In genomic region chr9:78354665-78355578, GRCm38 (mm10) we compare ENCODE assay signal across 31 mouse cellular contexts. TPM values are rescaled to one million over a fixed set of nuclear protein-coding genes. Genes with fewer than 3 reads are reported as not detected.
DNase-seq lines count a peak whose midpoint lies in the region; ATAC-seq and TF ChIP-seq lines count a peak whose summit lies in the region.
"Had no signal": no experiment of that assay in that cellular context is flagged by ENCODE, and none has a peak within 500 bp of the region (broad histone marks: within the 10 kb centered on the region; RNA-seq: fewer than 3 reads in every experiment).

No protein-coding gene starts in this region.

- H3K36me3 ChIP-seq in kidney, embryonic 15.5 days: no peaks in the 10 kb centered on the region
- H3K36me3 ChIP-seq in liver, postnatal 0 days (replicated peaks; ENCODE audit: insufficient read depth, low read length): no peaks in the 10 kb centered on the region
- H3K36me3 ChIP-seq: forebrain, embryonic 12.5 days; hindbrain, embryonic 10.5 days; liver, embryonic 13.5 days had no signal

- 0 out of 2 replicates have a peak, but pooled peaks cover 2% of the 10 kb centered on the region for H3K4me1 ChIP-seq in kidney, embryonic 15.5 days
- H3K4me1 ChIP-seq in liver, postnatal 0 days (ENCODE audit: insufficient read depth): peaks cover 3% of the 10 kb centered on the region; the same call in 1 of the 2 replicates
- H3K4me1 ChIP-seq: forebrain, embryonic 12.5 days; hindbrain, embryonic 10.5 days; liver, embryonic 13.5 days had no signal

- ATAC-seq in kidney, embryonic 15.5 days (replicated peaks; ENCODE audit: low FRiP score): 0 out of 2 replicates have a peak, but pooled peaks have one; percentile 40
- ATAC-seq in liver, postnatal 0 days: peak; percentile 87

- no peak overlapping the region for H3K4me2 ChIP-seq in kidney, embryonic 15.5 days
- H3K4me2 ChIP-seq in liver, postnatal 0 days (ENCODE audit: low read depth, low read length): no peak overlapping the region
- H3K4me2 ChIP-seq: forebrain, embryonic 12.5 days; liver, embryonic 13.5 days had no signal

- no peak for TF ChIP-seq CTCF in liver, postnatal 0 days (IDR thresholded peaks at IDR 0.05; ENCODE audit: low read depth)

- no peak overlapping the region for H3K4me3 ChIP-seq in kidney, embryonic 15.5 days (replicated peaks)
- H3K4me3 ChIP-seq in liver, postnatal 0 days (ENCODE audit: low read depth, low read length): no peak overlapping the region
- H3K4me3 ChIP-seq: forebrain, embryonic 12.5 days; heart, adult 2 months; hindbrain, embryonic 10.5 days; layer of hippocampus, adult 2 months; liver, embryonic 13.5 days; megakaryocyte, embryonic 14.5 days; myocyte had no signal

- H3K9ac ChIP-seq in kidney, embryonic 15.5 days: no peak overlapping the region
- H3K9ac ChIP-seq in liver, postnatal 0 days (replicated peaks): no peak overlapping the region
- H3K9ac ChIP-seq: forebrain, embryonic 12.5 days; liver, embryonic 13.5 days had no signal

- no peaks in the 10 kb centered on the region for H3K9me3 ChIP-seq in kidney, embryonic 15.5 days (replicated peaks)
- no peaks in the 10 kb centered on the region for H3K9me3 ChIP-seq in liver, postnatal 0 days (ENCODE audit: low read length)
- H3K9me3 ChIP-seq: forebrain, embryonic 12.5 days; hindbrain, embryonic 10.5 days; liver, embryonic 13.5 days; megakaryocyte, embryonic 14.5 days had no signal

- WGBS in kidney, embryonic 15.5 days: 73% methylated on average over 11 of the region's 11 CpGs
- 69% methylated on average over 11 of the region's 11 CpGs for WGBS in liver, postnatal 0 days (ENCODE audit: insufficient replicate concordance)

- no peak for TF ChIP-seq EP300 in liver, postnatal 0 days (IDR thresholded peaks at IDR 0.05; ENCODE audit: low read depth)

- H3K27ac ChIP-seq in kidney, embryonic 15.5 days: peak overlapping the region; percentile 41
- peak overlapping the region; percentile 50 for H3K27ac ChIP-seq in liver, postnatal 0 days (ENCODE audit: low read depth)
- H3K27ac ChIP-seq: forebrain, embryonic 12.5 days; heart, adult 2 months; hindbrain, embryonic 10.5 days; layer of hippocampus, adult 2 months; liver, embryonic 13.5 days had no signal

- DNase-seq in kidney, adult 8-10 months: peak; percentile 43 to 77
- no peak for DNase-seq in kidney, adult 18-20 months
- peak; percentile 17 for DNase-seq in adipocyte (ENCODE audit: low spot score)
- peak; percentile 19 for DNase-seq in liver, postnatal 0 days
- DNase-seq in frontal cortex, postnatal 14 days (ENCODE audit: low spot score in 2 of 2): no peak
- DNase-seq in urinary bladder, adult 2 months (ENCODE audit: low spot score): no peak
- DNase-seq: adrenal gland, adult 2 months; cerebellum, adult 9-10 months; gastrocnemius, postnatal 10 days; heart, adult 2 months; layer of hippocampus, postnatal 36 days; left cerebral cortex, postnatal 4 days; liver, embryonic 13.5 days; lung, postnatal 10 days; midbrain, embryonic 14.5 days; right cerebral cortex, postnatal 14 days; spleen, adult 18-20 months; thymus, postnatal 36 days had no signal

- H3K27me3 ChIP-seq in kidney, embryonic 15.5 days: no peaks in the 10 kb centered on the region
- H3K27me3 ChIP-seq in liver, postnatal 0 days (ENCODE audit: insufficient read depth, low read length): no peaks in the 10 kb centered on the region
- H3K27me3 ChIP-seq: forebrain, embryonic 12.5 days; liver, embryonic 13.5 days had no signal

RNA-seq across cellular contexts. Expression of gene Gsta2, which starts 0.7 kb away (rescaled TPM):
- 41.3 and 45.0 TPM in 2 replicates for polyA plus RNA-seq in kidney, embryonic 15.5 days (2015; fragmentation: Nextera tagmentation; extraction: Ambion mirVana)
- 1.3 and 2.3 TPM in 2 replicates for polyA plus RNA-seq in liver, postnatal 0 days (2015; fragmentation: Nextera tagmentation; extraction: Ambion mirVana)
- 27.0 and 28.7 TPM in 2 replicates for polyA plus RNA-seq in urinary bladder, adult 2 months (2012; rRNA removed)
- polyA plus RNA-seq: adrenal gland, adult 2 months; embryonic facial prominence, embryonic 11.5 days; forebrain, embryonic 12.5 days; frontal cortex, adult 2 months; hindbrain, embryonic 10.5 days; liver, embryonic 13.5 days; midbrain, embryonic 14.5 days; neural tube, embryonic 14.5 days had no signal

RNA-seq across cellular contexts. Expression of gene Dppa5a, which starts 13.1 kb away (rescaled TPM):
- not detected in 2 replicates for polyA plus RNA-seq in kidney, embryonic 15.5 days (2015; fragmentation: Nextera tagmentation; extraction: Ambion mirVana)
- polyA plus RNA-seq in liver, postnatal 0 days (2015; fragmentation: Nextera tagmentation; extraction: Ambion mirVana): not detected in 2 replicates
- polyA plus RNA-seq in urinary bladder, adult 2 months (2012; rRNA removed): 8.1 and 9.0 TPM in 2 replicates
- polyA plus RNA-seq: adrenal gland, adult 2 months; cortical plate, adult 2 months; embryonic facial prominence, embryonic 11.5 days; heart, adult 2 months; heart, embryonic 16.5 days; liver, embryonic 13.5 days; myocyte; stomach, embryonic 14.5 days had no signal

RNA-seq across cellular contexts. Expression of gene Ooep, which starts 23.6 kb away (rescaled TPM):
- polyA plus RNA-seq in kidney, embryonic 15.5 days (2015; fragmentation: Nextera tagmentation; extraction: Ambion mirVana): 1.3 and 1.9 TPM in 2 replicates
- polyA plus RNA-seq in liver, postnatal 0 days (2015; fragmentation: Nextera tagmentation; extraction: Ambion mirVana): not detected in 2 replicates
- polyA plus RNA-seq in urinary bladder, adult 2 months (2012; rRNA removed): 13.0 and 14.9 TPM in 2 replicates
- polyA plus RNA-seq: adrenal gland, adult 2 months; heart, adult 2 months had no signal

RNA-seq across cellular contexts. Expression of gene Omt2b, which starts 27.5 kb away (rescaled TPM):
- polyA plus RNA-seq in kidney, embryonic 15.5 days (2015; fragmentation: Nextera tagmentation; extraction: Ambion mirVana): not detected in 2 replicates
- not detected in 2 replicates for polyA plus RNA-seq in liver, postnatal 0 days (2015; fragmentation: Nextera tagmentation; extraction: Ambion mirVana)
- not detected in 2 replicates for polyA plus RNA-seq in urinary bladder, adult 2 months (2012; rRNA removed)
- polyA plus RNA-seq: adrenal gland, adult 2 months; C2C12; cortical plate, adult 2 months; embryonic facial prominence, embryonic 11.5 days; forebrain, embryonic 12.5 days; frontal cortex, adult 2 months; heart, adult 2 months; heart, embryonic 16.5 days; hindbrain, embryonic 10.5 days; liver, embryonic 13.5 days; midbrain, embryonic 14.5 days; myocyte; neural tube, embryonic 14.5 days; stomach, embryonic 14.5 days had no signal

RNA-seq across cellular contexts. Expression of gene Omt2a, which starts 40.3 kb away (rescaled TPM):
- polyA plus RNA-seq in kidney, embryonic 15.5 days (2015; fragmentation: Nextera tagmentation; extraction: Ambion mirVana): not detected in 2 replicates
- not detected in 2 replicates for polyA plus RNA-seq in liver, postnatal 0 days (2015; fragmentation: Nextera tagmentation; extraction: Ambion mirVana)
- polyA plus RNA-seq in urinary bladder, adult 2 months (2012; rRNA removed): not detected in 2 replicates
- polyA plus RNA-seq: adrenal gland, adult 2 months; C2C12; cortical plate, adult 2 months; embryonic facial prominence, embryonic 11.5 days; forebrain, embryonic 12.5 days; frontal cortex, adult 2 months; heart, adult 2 months; heart, embryonic 16.5 days; hindbrain, embryonic 10.5 days; liver, embryonic 13.5 days; midbrain, embryonic 14.5 days; myocyte; neural tube, embryonic 14.5 days; stomach, embryonic 14.5 days had no signal

Comparison
In these comparisons a context has a peak if more than half of its experiments do, and no peak if none do; other contexts are left out.
1. DNase-seq: peak in kidney, adult 8-10 months (2 of 2), adipocyte (single experiment) and liver, postnatal 0 days (single experiment); none in kidney, adult 18-20 months (single experiment), frontal cortex, postnatal 14 days (0 of 2) and urinary bladder, adult 2 months (single experiment).